Mouse (Mus musculus): ENCODE measurements around the gene Rsph10b. TPM values are rescaled to one million over a fixed set of nuclear protein-coding genes. Genes with fewer than 3 reads are reported as not detected.

Rsph10b gene
- total and polyA plus RNA-seq, 3 experiments: 0.30 to 0.47 TPM; not detected in 1

- Histone ChIP-seq H3K79me2 (replicated peaks; ENCODE audit: control insufficient read depth, insufficient read depth, low read length) (no peaks in the 10 kb centered on the region), H3K36me3 (ENCODE audit: control insufficient read depth, insufficient read depth, low read length) (no peaks in the 10 kb centered on the region), H3K4me1 (ENCODE audit: control insufficient read depth, insufficient read depth, low read length) (no peaks in the 10 kb centered on the region), H3K27ac (no peak within 1 kb of the TSS), H3K4me3 (no peak within 1 kb of the TSS), H3K27me3 (ENCODE audit: control insufficient read depth, insufficient read depth, low read length) (no peaks in the 10 kb centered on the region), H3K9ac (ENCODE audit: low read depth, low read length) (no peak within 1 kb of the TSS)
- no peak for DNase-seq
- no peak for TF ChIP-seq EP300 (IDR thresholded peaks at IDR 0.05; ENCODE audit: insufficient read depth, low read depth, low read length)
- no peak for TF ChIP-seq CTCF (IDR thresholded peaks at IDR 0.05)
- TF ChIP-seq POLR2A (IDR thresholded peaks at IDR 0.05; ENCODE audit: insufficient read depth, low read depth, low read length): no peak
- intact Hi-C loops (cut with DNase I): no loop called here
- 55% methylated on average over 11 of the region's 11 CpGs for WGBS
These were observed 93.9 kb downstream of the Rsph10b start, which contains the start of gene Ocm for GRCm38 (mm10) chr5:144026620-144027263. Gene Ocm, minus strand, starts transcription at chr5:144026670.

DNA sequence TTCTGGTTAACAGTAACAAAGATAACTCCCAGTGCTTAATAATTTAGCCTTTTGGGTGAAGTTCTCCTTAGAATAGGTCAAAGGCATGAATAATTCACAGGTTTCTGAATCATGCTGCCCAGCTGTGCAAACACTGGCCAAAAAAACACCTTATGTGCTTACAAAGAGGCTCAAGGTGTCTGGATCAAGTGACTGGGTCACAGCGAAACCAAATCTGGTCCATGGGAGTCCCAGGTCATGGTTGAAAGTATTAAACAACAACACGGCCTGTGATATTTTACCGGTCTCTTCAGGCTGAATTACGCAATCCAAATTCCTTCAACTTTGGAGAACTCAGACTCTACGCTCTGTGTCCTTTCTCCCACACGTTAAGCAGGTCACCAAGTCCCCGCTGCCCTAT, 99.7 kb downstream of the Rsph10b start:
- DNase-seq: no peak
- Histone ChIP-seq H3K36me3 (ENCODE audit: control insufficient read depth, insufficient read depth, low read length) (no peaks in the 10 kb centered on the region), H3K9ac (ENCODE audit: low read depth, low read length) (no peak overlapping the region), H3K4me3 (no peak overlapping the region), H3K27ac (no peak overlapping the region), H3K4me1 (ENCODE audit: control insufficient read depth, insufficient read depth, low read length) (no peaks in the 10 kb centered on the region), H3K27me3 (ENCODE audit: control insufficient read depth, insufficient read depth, low read length) (no peaks in the 10 kb centered on the region), H3K79me2 (replicated peaks; ENCODE audit: control insufficient read depth, insufficient read depth, low read length) (no peaks in the 10 kb centered on the region)
- WGBS: 84% methylated on average over 7 of the region's 7 CpGs
- TF ChIP-seq CTCF (IDR thresholded peaks at IDR 0.05) (no peak), EP300 (IDR thresholded peaks at IDR 0.05; ENCODE audit: insufficient read depth, low read depth, low read length) (no peak), POLR2A (IDR thresholded peaks at IDR 0.05; ENCODE audit: insufficient read depth, low read depth, low read length) (no peak)
- intact Hi-C loops (cut with DNase I): no loop called here

- Histone ChIP-seq H3K79me2 (replicated peaks; ENCODE audit: control insufficient read depth, insufficient read depth, low read length) (no peaks in the 10 kb centered on the region), H3K36me3 (ENCODE audit: control insufficient read depth, insufficient read depth, low read length) (no peaks in the 10 kb centered on the region), H3K27ac (no peak overlapping the region), H3K4me3 (no peak overlapping the region), H3K9ac (ENCODE audit: low read depth, low read length) (no peak overlapping the region), H3K4me1 (ENCODE audit: control insufficient read depth, insufficient read depth, low read length) (no peaks in the 10 kb centered on the region), H3K27me3 (ENCODE audit: control insufficient read depth, insufficient read depth, low read length) (no peaks in the 10 kb centered on the region)
- TF ChIP-seq EP300 (IDR thresholded peaks at IDR 0.05; ENCODE audit: insufficient read depth, low read depth, low read length): no peak
- TF ChIP-seq POLR2A (IDR thresholded peaks at IDR 0.05; ENCODE audit: insufficient read depth, low read depth, low read length): no peak
- TF ChIP-seq CTCF (IDR thresholded peaks at IDR 0.05): no peak
- intact Hi-C loops (cut with DNase I): no loop called here
- DNase-seq: no peak
- WGBS: 47% methylated on average over 7 of the region's 7 CpGs
These were observed 101.7 kb downstream of the Rsph10b start for GRCm38 (mm10) chr5:144034567-144034966.

Other genes starting within 250 kb of the Rsph10b start
- 1 to 10 TPM; 5.3 to 6.2 TPM for gene Usp42, start 200.8 kb upstream of the Rsph10b start, total RNA-seq (2021)
- gene Usp42, start 200.8 kb upstream of the Rsph10b start, polyA plus RNA-seq (2012; rRNA removed): 2.5 and 3.9 TPM in 2 replicates
- gene Eif2ak1, start 115.2 kb upstream of the Rsph10b start, total RNA-seq (2021): 10 to 100 TPM; 19.2 to 21.4 TPM
- 11.9 and 18.4 TPM in 2 replicates for gene Eif2ak1, start 115.2 kb upstream of the Rsph10b start, polyA plus RNA-seq (2012; rRNA removed)
- gene Ankrd61, start 35.4 kb upstream of the Rsph10b start, total RNA-seq (2021): not detected
- 0.10 and 0.23 TPM in 2 replicates for gene Ankrd61, start 35.4 kb upstream of the Rsph10b start, polyA plus RNA-seq (2012; rRNA removed)
- gene Aimp2, start 23.2 kb upstream of the Rsph10b start, total RNA-seq (2021): 10 to 100 TPM; 30.4 to 32.5 TPM
- 40.6 and 50.4 TPM in 2 replicates for gene Aimp2, start 23.2 kb upstream of the Rsph10b start, polyA plus RNA-seq (2012; rRNA removed)
- 1 to 10 TPM; 3.3 to 3.5 TPM for gene Pms2, start 23.1 kb upstream of the Rsph10b start, total RNA-seq (2021)
- 1.5 and 3.9 TPM in 2 replicates for gene Pms2, start 23.1 kb upstream of the Rsph10b start, polyA plus RNA-seq (2012; rRNA removed)
- gene Gm42421, start 4.9 kb upstream of the Rsph10b start, total RNA-seq (2021): not detected
- gene Gm42421, start 4.9 kb upstream of the Rsph10b start, polyA plus RNA-seq (2012; rRNA removed): 0.18 and 0.32 TPM in 2 replicates
- 10 to 100 TPM; 25.0 to 29.6 TPM for gene Ccz1, start 81.8 kb downstream of the Rsph10b start, total RNA-seq (2021)
- gene Ccz1, start 81.8 kb downstream of the Rsph10b start, polyA plus RNA-seq (2012; rRNA removed): 9.3 and 16.7 TPM in 2 replicates
- gene Ocm, start 93.6 kb downstream of the Rsph10b start, total RNA-seq (2021): not detected
- not detected in 2 replicates for gene Ocm, start 93.6 kb downstream of the Rsph10b start, polyA plus RNA-seq (2012; rRNA removed)
- gene Lmtk2, start 167.4 kb downstream of the Rsph10b start, total RNA-seq (2021): 10 to 100 TPM; 27.9 to 30.3 TPM
- 12.5 and 18.2 TPM in 2 replicates for gene Lmtk2, start 167.4 kb downstream of the Rsph10b start, polyA plus RNA-seq (2012; rRNA removed)